Mouse (Mus musculus) neural tube, embryonic 10.5 days (tissue): ENCODE measurements around the gene Aig1.

Experiments used
- DNase-seq: peaks from one replicate; pipeline ENCODE4 v3.0.0-alpha.2; 2017; ENCODE audit warnings: low spot score; ENCODE audit errors: extremely low spot score

Aig1 gene

GRCm38 (mm10) chr10:13653326-13653725 lies 215.5 kb downstream of the Aig1 start:
- no peak for DNase-seq

DNA sequence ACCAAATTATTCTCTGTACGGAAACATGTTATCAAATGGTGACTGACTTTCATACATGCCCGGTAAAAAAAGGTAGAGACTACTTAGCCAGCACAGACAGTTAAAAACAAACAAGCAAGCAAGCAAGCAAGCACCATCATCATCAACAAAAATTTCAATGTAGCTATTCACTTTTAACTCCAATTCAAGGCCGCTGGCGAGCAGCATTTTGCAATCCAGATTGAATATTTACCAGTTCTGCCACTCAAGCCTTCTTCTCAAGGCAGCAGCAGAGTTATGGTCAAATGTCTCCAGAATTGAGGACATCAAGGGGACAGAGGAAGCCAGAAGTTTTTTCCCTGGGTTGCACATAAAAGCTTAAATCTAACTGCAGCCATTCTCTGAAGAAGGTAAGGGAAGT lies 216.7 kb downstream of the Aig1 start:
- DNase-seq: no peak

GRCm38 (mm10) chr10:13641750-13642149 lies 227.0 kb downstream of the Aig1 start:
- DNase-seq: no peak

- no peak for DNase-seq
These were observed 237.0 kb downstream of the Aig1 start for GRCm38 (mm10) chr10:13631796-13632195.

GRCm38 (mm10) chr10:13623735-13624134 lies 245.0 kb downstream of the Aig1 start:
- DNase-seq: no peak

DNA sequence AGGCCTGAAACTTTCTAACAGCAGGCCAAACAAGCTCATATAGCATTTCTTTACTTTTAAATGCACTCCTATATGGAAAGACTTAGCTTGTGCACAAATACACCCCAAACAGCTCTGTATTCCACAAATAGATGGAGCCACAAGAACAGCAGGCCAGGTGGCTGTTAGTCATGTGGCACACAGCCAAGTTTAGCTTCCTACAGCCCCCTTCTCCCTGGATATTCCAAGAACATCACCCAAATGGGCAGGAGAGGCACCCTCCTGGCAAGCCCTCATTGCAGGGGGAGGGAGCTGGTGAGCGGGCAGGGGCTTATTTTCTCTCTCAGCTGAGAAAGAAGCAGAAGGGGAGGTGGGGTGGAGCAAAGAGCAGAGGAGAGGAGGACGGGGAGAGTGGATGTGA lies 267.9 kb downstream of the Aig1 start:
- DNase-seq: no peak

- no peak for DNase-seq
These were observed 271.3 kb downstream of the Aig1 start for GRCm38 (mm10) chr10:13597491-13597890.
